Mouse (Mus musculus) intestine, embryonic 16.5 days (tissue): ENCODE measurements around the gene Bclaf3. TPM values are rescaled to one million over a fixed set of nuclear protein-coding genes. Genes with fewer than 3 reads are reported as not detected.
A peak's percentile ranks its signal among the peaks of the same experiment; 100 is the strongest.

Source experiments
- ATAC-seq: fragments of 200-750 bp; cut with Nextera tagmentation; 2 replicates; pipeline ENCODE4 v1.8.0; 2017; ENCODE audit warnings: moderate TSS enrichment, moderate library complexity
- H3K27ac ChIP-seq: fragments of 300-500 bp; sonication (generic); 2 replicates; pipeline ENCODE4 v1.5.1; 2014; ENCODE audit warnings: mild to moderate bottlenecking, low read length
- H3K27me3 ChIP-seq: fragments of 300-500 bp; sonication (generic); replicated peaks from 2 replicates; pipeline ENCODE4 v1.6.1; 2014; ENCODE audit warnings: low read length, control low read depth, mixed read lengths; ENCODE audit not compliant: control insufficient read depth, insufficient read depth
- H3K36me3 ChIP-seq: fragments of 300-500 bp; sonication (generic); 2 replicates; pipeline ENCODE4 v1.6.1; 2014; ENCODE audit warnings: low read length, control low read depth; ENCODE audit not compliant: control insufficient read depth, insufficient read depth
- H3K4me1 ChIP-seq: fragments of 300-500 bp; sonication (generic); 2 replicates; pipeline ENCODE4 v1.6.1; 2014; ENCODE audit warnings: low read length, control low read depth, mixed read lengths; ENCODE audit not compliant: control insufficient read depth, insufficient read depth
- H3K4me2 ChIP-seq: fragments of 300-500 bp; sonication (generic); 2 replicates; pipeline ENCODE4 v1.6.1; 2014; ENCODE audit warnings: low read depth, low read length, control low read depth
- H3K4me3 ChIP-seq: fragments of 300-500 bp; sonication (generic); 2 replicates; pipeline ENCODE4 v1.5.1; 2014; ENCODE audit warnings: mild to moderate bottlenecking, low read length
- H3K9ac ChIP-seq: fragments of 300-500 bp; sonication (generic); 2 replicates; pipeline ENCODE4 v1.6.1; 2014; ENCODE audit warnings: low read depth, low read length
- H3K9me3 ChIP-seq: fragments of 300-500 bp; sonication (generic); 2 replicates; pipeline ENCODE4 v1.6.1; 2016; ENCODE audit warnings: low read length, control low read depth; ENCODE audit not compliant: control insufficient read depth
- WGBS: fragments of 180-500 bp; shearing (Covaris S2); extraction: QIAGEN DNeasy Blood & Tissue Kit; methylation state at CpG from one replicate; pipeline ENCODE4 v1.1.7; 2014; 5-methylcytosine and 5-hydroxymethylcytosine counted together
- polyA plus RNA-seq: library from polyadenylated mRNA; unstranded; fragments of >200 nt; fragmentation: Nextera tagmentation; extraction: Ambion mirVana; gene quantifications from 2 replicates; pipeline ENCODE4 v1.2.1, GENCODE M21; 2015

Bclaf3 gene
- polyA plus RNA-seq, 1 experiment from 2014 or later, result 10.8 TPM

DNA sequence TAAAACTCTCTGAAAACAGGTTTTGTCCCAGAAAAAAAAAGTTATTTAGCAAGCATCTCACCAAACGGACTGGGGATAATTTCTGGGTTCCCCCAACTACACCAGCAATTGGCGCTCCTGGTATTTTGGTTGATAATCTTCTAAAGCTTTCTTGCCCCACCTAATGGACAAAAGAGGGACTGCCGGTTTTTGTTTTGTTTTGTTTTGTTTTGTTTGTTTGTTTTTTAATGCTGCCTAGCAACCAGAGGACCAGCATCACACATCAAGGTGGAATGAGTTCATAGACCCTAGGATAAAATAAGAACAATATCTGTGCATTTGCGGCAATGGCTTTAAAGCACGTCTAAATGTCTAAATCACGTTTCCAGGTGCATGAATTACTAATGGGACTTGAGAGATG is 80.4 kb downstream of the Bclaf3 start:
- Histone ChIP-seq H3K36me3 (no peaks in the 10 kb centered on the region), H3K4me2 (no peak overlapping the region), H3K9ac (no peak overlapping the region), H3K9me3 (no peaks in the 10 kb centered on the region), H3K27ac (no peak overlapping the region), H3K4me3 (no peak overlapping the region), H3K4me1 (no peaks in the 10 kb centered on the region), H3K27me3 (no peaks in the 10 kb centered on the region)
- no peak for ATAC-seq
- WGBS, result 59% methylated on average over 6 of the region's 6 CpGs

DNA sequence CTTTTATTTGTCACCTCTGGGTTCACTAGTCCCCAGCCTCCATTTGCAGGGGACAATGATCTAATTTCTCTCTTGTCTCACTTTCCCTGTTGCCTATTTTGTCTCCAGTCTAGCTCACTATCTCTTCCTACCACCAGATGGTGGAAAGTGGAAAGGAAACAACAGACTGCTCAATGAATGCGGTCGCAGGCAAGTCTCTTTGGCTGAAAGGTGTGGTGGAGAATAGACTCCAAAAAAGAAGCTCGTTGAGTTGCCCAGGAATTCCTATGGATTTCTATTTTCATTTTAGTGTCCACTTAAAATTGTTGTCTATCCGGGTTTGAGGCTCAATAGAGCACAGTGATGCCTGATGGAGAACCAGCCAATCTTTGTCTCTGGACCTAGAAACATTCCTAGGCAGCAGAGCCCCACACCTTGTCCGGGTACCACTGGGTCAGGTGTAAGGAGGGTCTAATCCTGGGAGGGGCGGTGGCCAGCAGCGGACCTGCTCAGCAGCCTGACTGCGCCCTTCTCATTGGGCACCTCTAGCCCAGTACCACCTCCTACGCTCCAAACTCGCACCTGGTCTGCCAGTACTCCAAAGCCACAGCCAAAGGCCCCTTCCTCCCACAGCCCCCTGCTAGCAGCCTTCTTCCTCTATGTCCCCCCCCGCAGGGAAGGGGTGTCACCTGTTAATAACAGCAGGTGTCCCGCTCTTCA is 99.9 kb downstream of the Bclaf3 start:
- Histone ChIP-seq H3K36me3 (no peaks in the 10 kb centered on the region), H3K4me3 (peak overlapping the region; percentile 58), H3K4me2 (peak overlapping the region; percentile 71), H3K27ac (no peak overlapping the region), H3K27me3 (peaks cover 3% of the 10 kb centered on the region; the same call in 1 of the 2 replicates), H3K9ac (peak overlapping the region; percentile 40; the same call in 1 of the 2 replicates), H3K9me3 (no peaks in the 10 kb centered on the region), H3K4me1 (no peaks in the 10 kb centered on the region)
- ATAC-seq, result peak; percentile 53
- WGBS, result 27% methylated on average over 11 of the region's 12 CpGs

DNA sequence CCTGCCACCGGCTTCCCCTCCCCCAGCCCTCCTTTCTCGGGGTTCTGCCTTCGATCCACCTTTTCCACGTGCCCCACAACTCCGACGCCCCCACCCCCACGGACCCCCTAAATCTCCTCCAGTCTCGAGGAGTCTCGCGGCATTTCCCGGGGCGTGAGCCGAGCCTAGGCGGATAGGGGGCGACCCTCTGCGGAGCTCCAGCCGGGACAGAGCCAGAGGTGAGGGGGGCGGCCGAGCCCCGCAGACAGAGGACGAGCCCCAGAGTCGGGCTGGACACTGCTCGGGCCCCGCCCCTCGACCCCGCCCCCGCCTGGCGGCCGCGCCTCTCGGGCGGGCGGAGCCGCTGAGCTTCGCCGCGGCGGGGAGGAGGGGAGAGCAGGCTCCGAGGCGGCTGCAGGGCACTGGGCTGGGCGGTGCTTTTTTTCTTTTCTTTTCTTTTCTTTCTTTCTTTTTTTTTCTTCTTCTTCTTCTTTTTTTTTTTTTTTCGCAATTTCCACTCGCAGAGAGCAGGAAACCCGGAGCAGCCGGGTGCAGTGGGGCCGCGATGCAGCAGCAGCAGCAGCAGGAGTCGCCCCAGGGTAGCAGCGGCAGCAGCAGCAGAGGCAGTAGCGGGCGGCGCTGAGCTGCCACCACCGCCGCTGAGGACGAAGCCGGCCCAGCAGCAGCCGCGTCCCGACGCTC is 100.6 kb downstream of the Bclaf3 start, which contains the start of gene Sh3kbp1:
TSS of gene Sh3kbp1 (plus strand) at position 366 of the 681 bp plus-strand sequence.
- Histone ChIP-seq H3K4me3 (peak within 1 kb of the TSS; percentile 58), H3K4me2 (peak within 1 kb of the TSS; percentile 71), H3K27me3 (peaks cover 3% of the 10 kb centered on the region; the same call in 1 of the 2 replicates), H3K9ac (peak within 1 kb of the TSS; percentile 72), H3K36me3 (no peaks in the 10 kb centered on the region), H3K4me1 (no peaks in the 10 kb centered on the region), H3K27ac (peak within 1 kb of the TSS; percentile 74), H3K9me3 (no peaks in the 10 kb centered on the region)
- ATAC-seq, result peak; percentile 94
- 17% methylated on average over 46 of the region's 60 CpGs for WGBS

- H3K9me3 ChIP-seq, result no peaks in the 10 kb centered on the region
- peak overlapping the region; percentile 72 for H3K9ac ChIP-seq
- H3K4me3 ChIP-seq, result peak overlapping the region; percentile 58
- peak overlapping the region; percentile 71 for H3K4me2 ChIP-seq
- H3K4me1 ChIP-seq, result no peaks in the 10 kb centered on the region
- peak overlapping the region; percentile 74 for H3K27ac ChIP-seq
- H3K27me3 ChIP-seq, result peaks cover 3% of the 10 kb centered on the region; the same call in 1 of the 2 replicates
- no peaks in the 10 kb centered on the region for H3K36me3 ChIP-seq
- 17% methylated on average over 48 of the region's 56 CpGs for WGBS
- ATAC-seq, result peak; percentile 73
These were observed 101.4 kb downstream of the Bclaf3 start for GRCm38 (mm10) chrX:159627588-159628566.

- Histone ChIP-seq H3K27ac (no peak overlapping the region), H3K27me3 (peaks cover 3% of the 10 kb centered on the region; the same call in 1 of the 2 replicates), H3K4me1 (no peaks in the 10 kb centered on the region), H3K36me3 (no peaks in the 10 kb centered on the region), H3K9ac (no peak overlapping the region), H3K9me3 (no peaks in the 10 kb centered on the region), H3K4me2 (peak overlapping the region; percentile 71), H3K4me3 (peak overlapping the region; percentile 58)
- ATAC-seq, result no peak
- WGBS, result 40% methylated on average over 4 of the region's 4 CpGs
These were observed 102.1 kb downstream of the Bclaf3 start for GRCm38 (mm10) chrX:159628629-159629028.

DNA sequence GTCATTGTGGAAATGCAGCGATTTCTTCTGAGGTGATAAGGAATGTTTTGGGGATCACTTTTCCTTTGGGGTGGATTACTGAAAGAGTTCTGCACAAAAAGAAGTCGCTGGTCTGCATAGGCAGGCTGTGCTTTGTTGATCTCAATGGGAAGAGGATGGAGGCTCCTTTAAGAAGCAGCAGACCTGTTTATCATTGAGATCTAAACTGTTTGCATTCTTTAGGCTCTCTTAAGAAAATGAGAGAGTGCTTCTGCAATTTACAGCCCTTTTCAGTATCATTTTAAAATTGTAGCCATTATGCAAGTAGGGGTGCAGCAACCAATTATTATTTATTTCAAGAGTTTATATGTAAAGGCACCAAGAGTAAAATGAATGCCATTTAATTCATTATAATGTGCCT is 102.7 kb downstream of the Bclaf3 start:
- Histone ChIP-seq H3K4me1 (no peaks in the 10 kb centered on the region), H3K27ac (no peak overlapping the region), H3K36me3 (no peaks in the 10 kb centered on the region), H3K9ac (no peak overlapping the region), H3K27me3 (peaks cover 3% of the 10 kb centered on the region), H3K4me3 (peak overlapping the region; percentile 58), H3K9me3 (no peaks in the 10 kb centered on the region), H3K4me2 (no peak overlapping the region)
- 39% methylated on average over 2 of the region's 2 CpGs for WGBS
- no peak for ATAC-seq

DNA sequence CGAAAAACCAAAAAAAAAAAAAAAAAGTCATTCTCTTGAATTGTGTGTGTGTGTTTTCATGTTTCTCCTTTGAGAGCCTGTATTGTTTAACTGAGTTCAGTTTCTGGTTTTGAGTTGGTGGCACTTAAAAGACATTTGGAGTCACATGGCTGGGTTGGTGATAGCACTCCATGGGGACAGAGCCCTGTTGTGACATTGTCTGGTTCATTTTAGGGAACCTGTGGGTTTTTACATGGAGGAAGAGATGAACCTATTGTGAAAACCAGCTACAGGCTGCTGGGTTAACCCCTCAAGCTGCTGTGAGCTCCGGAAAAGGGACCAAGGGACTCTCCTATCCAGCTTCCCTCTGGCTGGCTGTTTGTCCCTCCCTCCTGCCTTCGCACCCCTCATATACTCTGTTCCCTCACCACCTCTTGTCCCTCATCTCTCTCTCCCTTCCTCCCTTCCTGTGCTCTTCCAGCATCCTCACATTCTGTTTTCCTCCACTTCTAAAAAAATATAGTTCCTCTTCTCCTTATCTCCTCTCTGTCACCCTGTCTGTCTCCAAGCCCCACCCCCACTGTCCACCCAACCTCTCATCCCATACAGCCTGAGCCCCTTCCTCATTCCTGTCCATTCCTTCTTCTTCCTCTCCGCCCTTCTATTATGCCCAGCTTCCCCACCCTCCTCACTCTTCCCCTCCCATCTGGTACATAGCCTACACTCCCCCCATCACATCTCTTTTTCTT is 112.2 kb downstream of the Bclaf3 start:
- no peaks in the 10 kb centered on the region; the same call in 1 of the 2 replicates for H3K27me3 ChIP-seq
- no peaks in the 10 kb centered on the region for H3K36me3 ChIP-seq
- no peak overlapping the region for H3K4me2 ChIP-seq
- no peaks in the 10 kb centered on the region for H3K9me3 ChIP-seq
- no peak overlapping the region for H3K4me3 ChIP-seq
- no peaks in the 10 kb centered on the region for H3K4me1 ChIP-seq
- WGBS, result 73% methylated on average over 4 of the region's 4 CpGs
- no peak for ATAC-seq
- no peak overlapping the region for H3K27ac ChIP-seq
- no peak overlapping the region for H3K9ac ChIP-seq

DNA sequence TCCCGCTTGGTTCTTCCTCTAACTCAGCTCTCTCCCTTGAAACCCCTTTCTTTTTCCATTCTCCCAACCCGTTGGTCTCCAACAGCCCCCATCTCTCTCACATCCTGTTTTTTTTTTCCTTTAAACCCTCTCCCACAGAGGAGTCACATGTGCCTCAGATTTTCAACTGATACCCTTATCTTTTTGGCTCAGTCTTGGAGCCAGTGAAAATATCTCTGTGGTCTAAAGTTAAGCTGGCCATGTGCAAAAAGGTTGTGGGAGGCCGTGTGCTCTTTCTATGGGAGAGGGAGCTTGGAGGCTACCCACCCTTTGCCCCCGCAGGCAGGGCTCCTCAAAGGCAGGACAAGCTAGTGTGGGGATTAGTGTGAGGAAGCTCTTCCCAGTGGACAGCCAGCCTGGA is 113.5 kb downstream of the Bclaf3 start:
- 82% methylated on average over 4 of the region's 4 CpGs for WGBS
- no peak overlapping the region for H3K9ac ChIP-seq

More for the DNA sequence above, 113.5 kb downstream of the Bclaf3 start:
- H3K9me3 ChIP-seq, result no peaks in the 10 kb centered on the region
- no peaks in the 10 kb centered on the region for H3K4me1 ChIP-seq
- no peak for ATAC-seq
- no peaks in the 10 kb centered on the region for H3K36me3 ChIP-seq
- no peak overlapping the region for H3K4me3 ChIP-seq
- H3K4me2 ChIP-seq, result no peak overlapping the region
- H3K27me3 ChIP-seq, result no peaks in the 10 kb centered on the region
- no peak overlapping the region for H3K27ac ChIP-seq
